Mouse (Mus musculus) stomach, embryonic 14.5 days (tissue): ENCODE results near the gene Bysl. TPM values are rescaled to one million over a fixed set of nuclear protein-coding genes. Genes with fewer than 3 reads are reported as not detected.
"Not testable (repeated sequence)": the region's sequence is repeated elsewhere in the genome, so short reads cannot be mapped to it uniquely, and the experiment has no call there.

Experiments
- ATAC-seq: fragments of 200-750 bp; cut with Nextera tagmentation; 2 replicates; pipeline ENCODE4 v1.8.0; 2017; ENCODE audit warnings: low read depth, moderate TSS enrichment; ENCODE audit not compliant: insufficient number of reproducible peaks, insufficient read depth, low FRiP score
- H3K27ac ChIP-seq: fragments of 300-500 bp; sonication (generic); 2 replicates; pipeline ENCODE4 v1.5.1; 2014; ENCODE audit warnings: mild to moderate bottlenecking, low read length, moderate library complexity, mixed read lengths
- H3K27me3 ChIP-seq: fragments of 300-500 bp; sonication (generic); 2 replicates; pipeline ENCODE4 v1.6.1; 2014; ENCODE audit warnings: low read length, control low read depth, mixed read lengths; ENCODE audit not compliant: control insufficient read depth, insufficient read depth
- H3K36me3 ChIP-seq: fragments of 300-500 bp; sonication (generic); 2 replicates; pipeline ENCODE4 v1.6.1; 2014; ENCODE audit warnings: mild to moderate bottlenecking, control low read depth, low read length, moderate library complexity, mixed read lengths; ENCODE audit not compliant: control insufficient read depth, insufficient read depth
- H3K4me1 ChIP-seq: fragments of 300-500 bp; sonication (generic); 2 replicates; pipeline ENCODE4 v1.6.1; 2014; ENCODE audit warnings: low read length, control low read depth, mixed read lengths; ENCODE audit not compliant: control insufficient read depth, insufficient read depth
- H3K4me2 ChIP-seq: fragments of 300-500 bp; sonication (generic); replicated peaks from 2 replicates; pipeline ENCODE4 v1.6.1; 2014; ENCODE audit warnings: low read depth, low read length, control low read depth
- H3K4me3 ChIP-seq: fragments of 300-500 bp; sonication (generic); 2 replicates; pipeline ENCODE4 v1.5.1; 2014; ENCODE audit warnings: low read depth, low read length, control low read depth
- H3K9ac ChIP-seq: fragments of 300-500 bp; sonication (generic); replicated peaks from 2 replicates; pipeline ENCODE4 v1.6.1; 2014; ENCODE audit warnings: low read depth, mild to moderate bottlenecking, control low read depth, low read length, moderate library complexity, mixed read lengths
- H3K9me3 ChIP-seq: fragments of 300-500 bp; sonication (generic); 2 replicates; pipeline ENCODE4 v1.6.1; 2016; ENCODE audit warnings: low read depth, low read length, control low read depth; ENCODE audit not compliant: control insufficient read depth
- WGBS: fragments of 180-500 bp; shearing (Covaris S2); extraction: QIAGEN DNeasy Blood & Tissue Kit; methylation state at CpG from one replicate; pipeline ENCODE4 v1.1.7; 2014; 5-methylcytosine and 5-hydroxymethylcytosine counted together
- polyA plus RNA-seq: library from polyadenylated mRNA; unstranded; fragments of >200 nt; fragmentation: Nextera tagmentation; extraction: Ambion mirVana; gene quantifications from 2 replicates; pipeline ENCODE4 v1.2.1, GENCODE M21; 2014

Bysl gene
- polyA plus RNA-seq: 22.1 and 22.3 TPM in 2 replicates

DNA sequence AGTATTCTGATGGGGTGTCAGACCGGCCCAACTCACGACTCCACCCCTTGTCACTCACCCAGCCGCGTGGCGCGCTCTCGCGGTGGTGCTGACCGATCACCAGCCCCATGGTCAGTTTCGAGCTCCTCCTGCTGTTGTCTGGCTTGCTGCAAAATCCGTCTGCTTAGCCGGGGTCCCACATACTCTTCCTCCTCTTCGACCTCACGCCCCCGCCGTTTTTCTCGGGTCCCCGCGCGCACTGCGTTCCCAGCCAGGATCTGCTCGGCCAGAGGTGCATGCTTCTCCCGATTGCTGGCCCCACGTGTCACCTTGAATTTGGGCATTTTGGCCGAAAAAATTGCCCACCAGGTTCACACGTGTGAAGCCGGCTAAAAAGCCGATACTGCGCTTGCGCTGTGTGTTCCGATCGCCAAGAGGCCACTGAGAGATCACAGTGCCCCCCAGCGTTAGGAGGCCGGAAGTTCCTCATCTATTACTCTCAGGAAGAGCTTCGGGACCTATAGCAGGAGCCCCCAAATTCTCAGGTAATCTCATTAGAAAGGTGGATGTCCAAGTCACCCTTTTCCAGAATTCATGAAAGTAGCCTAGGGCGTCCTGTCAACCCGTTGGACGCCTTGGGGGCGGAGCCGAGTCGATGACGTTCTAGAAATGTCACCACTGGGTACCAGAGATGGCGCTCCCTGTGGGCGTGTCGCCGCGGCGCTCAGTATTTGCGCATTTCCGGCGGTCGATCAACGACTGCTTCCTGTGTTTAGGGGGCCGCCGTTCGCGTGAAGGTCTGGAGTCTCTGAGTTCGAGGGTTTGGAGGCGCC is at the start of gene Bysl, which contains the start of the genes Med20 and Gm20517:
TSS of gene Bysl (minus strand) at position 644 of the 812 bp plus-strand sequence.
TSS of gene Med20 (plus strand) at position 734 of the 812 bp plus-strand sequence.
TSS of gene Gm20517 (plus strand) at position 741 of the 812 bp plus-strand sequence.
- H3K9me3 ChIP-seq: no peaks in the 10 kb centered on the region
- H3K4me1 ChIP-seq: peaks cover 18% of the 10 kb centered on the region
- H3K27me3 ChIP-seq: no peaks in the 10 kb centered on the region
- H3K4me3 ChIP-seq: peak within 1 kb of the TSS; percentile 85
- H3K36me3 ChIP-seq: peaks cover 18% of the 10 kb centered on the region
- peak within 1 kb of the TSS; percentile 92 for H3K4me2 ChIP-seq
- ATAC-seq: peak; percentile 94
- H3K27ac ChIP-seq: peak within 1 kb of the TSS; percentile 72
- H3K9ac ChIP-seq: peak within 1 kb of the TSS; percentile 72
- WGBS: under 1% methylated on average over 59 of the region's 59 CpGs

DNA sequence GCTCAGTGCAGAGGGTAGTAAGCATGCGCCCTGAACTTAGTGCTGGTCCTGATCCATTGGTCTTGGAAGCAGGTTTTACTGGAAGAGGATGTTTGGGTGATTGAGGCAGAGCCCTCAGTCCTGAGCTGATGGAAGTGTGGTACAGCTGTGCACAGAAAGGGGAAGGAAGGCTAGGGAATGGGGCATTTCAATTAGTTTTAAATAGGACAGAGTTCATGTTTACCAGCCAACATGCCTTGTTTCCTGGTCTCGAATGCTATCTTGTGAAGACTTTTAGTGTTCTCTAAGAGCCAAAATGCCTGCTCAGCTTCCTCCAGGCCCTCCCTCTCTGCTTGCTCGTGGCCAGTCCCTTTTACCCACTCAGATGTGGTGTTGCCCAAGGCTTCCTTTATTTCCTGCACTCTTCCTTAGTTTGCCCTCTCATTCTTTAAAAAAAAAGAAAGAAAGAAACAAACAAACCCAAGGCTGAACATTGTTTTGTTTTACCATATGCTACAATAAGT is 47.5 kb upstream of the Bysl start:
- Histone ChIP-seq H3K9me3 (no peaks in the 10 kb centered on the region), H3K27ac (no peak overlapping the region), H3K36me3 (no peaks in the 10 kb centered on the region; the same call in 1 of the 2 replicates), H3K4me1 (no peaks in the 10 kb centered on the region), H3K27me3 (no peaks in the 10 kb centered on the region), H3K4me3 (no peak overlapping the region), H3K4me2 (no peak overlapping the region), H3K9ac (no peak overlapping the region)
- ATAC-seq: no peak
- WGBS: 90% methylated on average over 3 of the region's 3 CpGs

DNA sequence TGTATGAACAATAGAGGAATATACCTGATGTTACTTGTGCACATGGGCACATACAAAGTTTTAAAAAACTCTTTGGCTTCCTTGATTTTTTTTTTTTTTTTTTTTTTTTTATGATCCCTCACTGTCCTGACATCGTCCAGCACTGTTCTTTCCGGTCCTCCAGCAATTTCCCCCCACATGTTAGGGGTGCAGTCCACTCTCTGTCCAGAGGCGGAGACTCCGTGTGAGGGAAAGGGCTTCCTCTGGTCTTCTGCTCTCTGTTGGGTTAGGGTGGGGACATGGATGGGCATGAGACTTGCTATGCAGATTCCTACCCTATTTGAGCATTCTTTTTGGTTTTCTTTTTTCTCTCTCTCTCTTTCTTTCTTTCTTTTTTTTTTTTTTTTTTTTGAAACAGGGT is 46.6 kb upstream of the Bysl start:
- H3K4me1 ChIP-seq: no peaks in the 10 kb centered on the region
- no peak overlapping the region for H3K9ac ChIP-seq
- no peak overlapping the region for H3K4me2 ChIP-seq
- no peaks in the 10 kb centered on the region for H3K27me3 ChIP-seq
- H3K27ac ChIP-seq: no peak overlapping the region
- H3K36me3 ChIP-seq: no peaks in the 10 kb centered on the region
- no peak for ATAC-seq
- H3K4me3 ChIP-seq: no peak overlapping the region
- WGBS: 83% methylated on average over 4 of the region's 4 CpGs
- no peaks in the 10 kb centered on the region for H3K9me3 ChIP-seq

DNA sequence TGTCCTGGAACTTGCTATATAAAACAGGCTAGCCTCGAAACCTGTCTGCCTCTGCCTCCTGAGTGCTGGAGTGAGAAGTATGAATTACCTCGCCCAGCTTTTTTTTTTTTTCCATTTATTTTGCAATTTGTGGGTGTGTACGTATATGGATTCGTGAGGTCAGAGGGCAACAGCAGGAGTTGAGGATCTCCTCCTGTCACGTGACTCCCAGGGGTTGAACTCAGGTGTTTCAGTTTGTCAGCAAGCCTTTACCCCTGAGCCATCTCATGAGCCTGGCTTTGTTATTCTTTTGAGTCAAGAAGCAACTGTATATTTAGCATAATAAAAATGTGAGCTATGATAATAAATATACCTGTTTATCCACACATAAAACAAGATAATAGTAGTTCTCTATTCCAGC is 44.4 kb upstream of the Bysl start:
- Histone ChIP-seq H3K9me3 (no peaks in the 10 kb centered on the region), H3K27ac (no peak overlapping the region), H3K4me2 (no peak overlapping the region), H3K9ac (no peak overlapping the region), H3K36me3 (no peaks in the 10 kb centered on the region), H3K27me3 (no peaks in the 10 kb centered on the region), H3K4me3 (no peak overlapping the region), H3K4me1 (no peaks in the 10 kb centered on the region)
- no peak for ATAC-seq
- 63% methylated on average over 5 of the region's 5 CpGs for WGBS

DNA sequence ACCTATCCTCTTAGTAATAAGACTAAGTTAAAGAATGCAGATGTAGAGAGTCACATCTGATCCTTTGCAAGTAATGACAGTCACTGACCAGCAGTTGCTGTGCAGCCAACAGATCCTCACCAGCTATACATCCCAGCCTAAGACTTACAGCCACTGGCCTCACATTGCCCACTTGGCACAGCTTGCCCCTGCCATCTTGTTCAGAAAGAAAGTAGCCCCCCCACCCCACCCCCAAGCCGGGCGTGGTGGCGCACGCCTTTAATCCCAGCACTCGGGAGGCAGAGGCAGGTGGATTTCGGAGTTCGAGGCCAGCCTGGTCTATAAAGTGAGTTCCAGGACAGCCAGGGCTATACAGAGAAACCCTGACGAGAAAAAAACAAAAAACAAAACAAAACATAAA is 43.1 kb upstream of the Bysl start:
- H3K4me3 ChIP-seq, H3K36me3 ChIP-seq, H3K9me3 ChIP-seq, H3K4me1 ChIP-seq, H3K27me3 ChIP-seq, H3K9ac ChIP-seq, H3K4me2 ChIP-seq, ATAC-seq, H3K27ac ChIP-seq: not testable (repeated sequence)
- WGBS: 95% methylated on average over 8 of the region's 8 CpGs

DNA sequence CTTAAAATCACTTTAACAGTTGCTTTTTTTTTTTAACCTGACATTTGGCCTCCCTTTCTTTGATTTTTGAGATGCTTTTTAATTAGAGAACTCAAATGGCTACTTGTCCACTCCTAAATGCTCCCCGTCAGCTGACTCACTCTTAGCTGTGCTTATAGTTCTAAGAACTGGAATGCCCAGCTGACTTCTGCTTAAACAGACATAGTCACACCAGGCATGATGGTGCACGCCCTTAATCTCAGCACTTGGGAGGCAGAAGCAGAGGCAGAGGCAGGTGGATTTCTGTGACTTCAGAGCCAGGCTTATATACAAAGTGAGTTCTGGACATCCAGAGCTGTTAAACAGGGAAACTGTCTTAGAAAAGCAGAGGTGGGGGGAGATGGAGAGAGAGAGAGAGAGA is 40.7 kb upstream of the Bysl start:
- Histone ChIP-seq H3K4me1 (no peaks in the 10 kb centered on the region), H3K9me3 (no peaks in the 10 kb centered on the region), H3K27me3 (no peaks in the 10 kb centered on the region), H3K4me3 (no peak overlapping the region), H3K4me2 (no peak overlapping the region), H3K36me3 (no peaks in the 10 kb centered on the region), H3K27ac (no peak overlapping the region), H3K9ac (no peak overlapping the region)
- WGBS: 84% methylated on average over 2 of the region's 2 CpGs
- ATAC-seq: no peak

DNA sequence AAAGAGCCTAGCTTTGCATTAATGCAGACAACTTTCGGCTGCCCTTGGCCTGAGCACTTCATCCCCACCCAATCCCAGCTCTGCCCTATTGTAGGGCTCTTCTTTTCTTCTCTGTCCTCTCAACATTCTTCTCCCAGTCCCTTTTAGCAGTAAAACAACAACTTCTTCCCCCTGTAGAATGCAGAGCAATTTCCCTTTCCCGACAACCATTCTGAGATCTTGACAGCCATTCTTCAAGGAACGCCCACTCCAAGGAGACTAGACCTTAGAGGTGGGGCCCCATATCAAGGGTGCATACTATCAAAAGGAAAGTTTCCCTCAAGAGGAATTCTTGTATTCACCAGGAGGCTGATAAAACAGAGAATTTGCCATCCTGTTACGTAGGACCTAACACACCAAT is 37.7 kb upstream of the Bysl start:
- 63% methylated on average over 4 of the region's 4 CpGs for WGBS
- Histone ChIP-seq H3K9me3 (no peaks in the 10 kb centered on the region), H3K27ac (no peak overlapping the region), H3K36me3 (no peaks in the 10 kb centered on the region), H3K9ac (no peak overlapping the region), H3K27me3 (no peaks in the 10 kb centered on the region), H3K4me3 (no peak overlapping the region), H3K4me2 (no peak overlapping the region), H3K4me1 (no peaks in the 10 kb centered on the region)
- no peak for ATAC-seq

DNA sequence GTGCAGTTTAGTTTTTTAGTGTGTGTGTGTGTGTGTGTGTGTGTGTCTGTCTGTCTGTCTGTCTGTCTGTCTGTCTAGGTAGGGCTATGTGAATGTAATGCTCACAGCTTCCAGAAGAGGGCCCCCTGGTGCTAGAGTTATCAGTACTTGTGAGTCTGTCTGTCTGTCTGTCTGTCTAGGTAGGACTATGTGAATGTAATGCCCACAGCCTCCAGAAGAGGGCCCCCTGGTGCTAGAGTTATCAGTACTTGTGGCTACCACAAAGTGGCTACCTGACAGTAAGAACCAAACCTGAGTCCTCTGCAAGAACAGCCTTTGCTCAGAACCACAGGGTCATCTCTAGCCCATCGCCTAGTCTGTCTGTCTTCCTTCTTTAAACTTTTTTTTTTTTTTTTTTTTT is 35.4 kb upstream of the Bysl start:
- WGBS: 80% methylated on average over 1 of the region's 1 CpGs
- no peak for ATAC-seq
- Histone ChIP-seq H3K9ac (no peak overlapping the region), H3K36me3 (no peaks in the 10 kb centered on the region), H3K4me3 (no peak overlapping the region), H3K27me3 (no peaks in the 10 kb centered on the region), H3K9me3 (no peaks in the 10 kb centered on the region), H3K27ac (no peak overlapping the region), H3K4me2 (no peak overlapping the region), H3K4me1 (no peaks in the 10 kb centered on the region)
